Mouse (Mus musculus): ENCODE measurements around the gene Olfr648. TPM values are rescaled to one million over a fixed set of nuclear protein-coding genes. Genes with fewer than 3 reads are reported as not detected.

Olfr648 gene
- total RNA-seq (2023): not detected

GRCm38 (mm10) chr7:104183292-104183691 is at the start of gene Olfr648:
Gene Olfr648, minus strand, starts transcription at chr7:104183392.

GRCm38 (mm10) chr7:104218701-104219569 is 35.7 kb upstream of the Olfr648 start, which contains the start of gene Trim6:
Gene Trim6, plus strand, starts transcription at chr7:104218793.

GRCm38 (mm10) chr7:104195885-104196284 is 12.7 kb upstream of the Olfr648 start, which contains the start of gene Olfr649:
Gene Olfr649, minus strand, starts transcription at chr7:104195985.

GRCm38 (mm10) chr7:104150456-104150855 is 32.7 kb downstream of the Olfr648 start, which contains the start of gene Ubqlnl:
Gene Ubqlnl, minus strand, starts transcription at chr7:104150556.

GRCm38 (mm10) chr7:104143179-104143578 is 40.0 kb downstream of the Olfr648 start, which contains the start of gene Ubqln3:
Gene Ubqln3, minus strand, starts transcription at chr7:104143279.

GRCm38 (mm10) chr7:104137305-104137704 is 45.9 kb downstream of the Olfr648 start, which contains the start of gene Olfr643:
Gene Olfr643, minus strand, starts transcription at chr7:104137405.

GRCm38 (mm10) chr7:104129726-104130125 is 53.5 kb downstream of the Olfr648 start, which contains the start of gene Ubqln5:
Gene Ubqln5, minus strand, starts transcription at chr7:104129826.

Other genes with a start within 250 kb of the Olfr648 start
- gene Olfr632, start 249.0 kb downstream of the Olfr648 start, total RNA-seq (2023): not detected
- gene Olfr633, start 239.0 kb downstream of the Olfr648 start, total RNA-seq (2023): not detected
- not detected for gene Olfr635, start 212.2 kb downstream of the Olfr648 start, total RNA-seq (2023)
- not detected for gene Olfr638, start 184.6 kb downstream of the Olfr648 start, total RNA-seq (2023)
- gene Olfr639, start 166.1 kb downstream of the Olfr648 start, total RNA-seq (2023): not detected
- gene Olfr640, start 157.8 kb downstream of the Olfr648 start, total RNA-seq (2023): not detected
- not detected for gene Olfr641, start 147.9 kb downstream of the Olfr648 start, total RNA-seq (2023)
- gene Olfr642, start 130.7 kb downstream of the Olfr648 start, total RNA-seq (2023): not detected
- not detected for gene 4930516K23Rik, start 121.9 kb downstream of the Olfr648 start, total RNA-seq (2023)
- not detected for gene Olfr644, start 111.5 kb downstream of the Olfr648 start, total RNA-seq (2023)
- gene Olfr645, start 97.9 kb downstream of the Olfr648 start, total RNA-seq (2023): not detected
- not detected for gene Olfr646, start 78.5 kb downstream of the Olfr648 start, total RNA-seq (2023)
- gene Ubqln5, start 53.6 kb downstream of the Olfr648 start, total RNA-seq (2023): not detected
- gene Olfr643, start 46.0 kb downstream of the Olfr648 start, total RNA-seq (2023): not detected
- gene Ubqln3, start 40.1 kb downstream of the Olfr648 start, total RNA-seq (2023): not detected
- not detected for gene Ubqlnl, start 32.8 kb downstream of the Olfr648 start, total RNA-seq (2023)
- not detected for gene Olfm5, start 18.6 kb downstream of the Olfr648 start, total RNA-seq (2023)
- gene Olfr649, start 12.6 kb upstream of the Olfr648 start, total RNA-seq (2023): not detected
- not detected for gene Trim6, start 35.4 kb upstream of the Olfr648 start, total RNA-seq (2023)
- 28.4 TPM for gene Trim34a, start 61.1 kb upstream of the Olfr648 start, total RNA-seq (2023)
- gene Trim5, start 104.7 kb upstream of the Olfr648 start, total RNA-seq (2023): 23.9 TPM
- 96.4 TPM for gene Trim12a, start 132.1 kb upstream of the Olfr648 start, total RNA-seq (2023)
- gene Trim34b, start 146.1 kb upstream of the Olfr648 start, total RNA-seq (2023): 2.1 TPM
- 42.5 TPM for gene Trim12c, start 170.0 kb upstream of the Olfr648 start, total RNA-seq (2023)
- gene Trim30b, start 186.5 kb upstream of the Olfr648 start, total RNA-seq (2023): 1.9 TPM
- 9.8 TPM for gene Trim30c, start 217.4 kb upstream of the Olfr648 start, total RNA-seq (2023)

All from CD8-positive naive resting alpha-beta T cell, adult 57 days (primary cell).